Mouse (Mus musculus): ENCODE results near the gene Gm21834.
A peak's percentile ranks its signal among the peaks of the same experiment; 100 is the strongest.

The Gm21834 gene

GRCm38 (mm10) chr17:57742119-57742518 is at the start of gene Gm21834:
Gm21834 (minus strand) TSS chr17:57742219.
- DNase-seq (ENCODE audit: low spot score in 2 of 2): no peak

DNA sequence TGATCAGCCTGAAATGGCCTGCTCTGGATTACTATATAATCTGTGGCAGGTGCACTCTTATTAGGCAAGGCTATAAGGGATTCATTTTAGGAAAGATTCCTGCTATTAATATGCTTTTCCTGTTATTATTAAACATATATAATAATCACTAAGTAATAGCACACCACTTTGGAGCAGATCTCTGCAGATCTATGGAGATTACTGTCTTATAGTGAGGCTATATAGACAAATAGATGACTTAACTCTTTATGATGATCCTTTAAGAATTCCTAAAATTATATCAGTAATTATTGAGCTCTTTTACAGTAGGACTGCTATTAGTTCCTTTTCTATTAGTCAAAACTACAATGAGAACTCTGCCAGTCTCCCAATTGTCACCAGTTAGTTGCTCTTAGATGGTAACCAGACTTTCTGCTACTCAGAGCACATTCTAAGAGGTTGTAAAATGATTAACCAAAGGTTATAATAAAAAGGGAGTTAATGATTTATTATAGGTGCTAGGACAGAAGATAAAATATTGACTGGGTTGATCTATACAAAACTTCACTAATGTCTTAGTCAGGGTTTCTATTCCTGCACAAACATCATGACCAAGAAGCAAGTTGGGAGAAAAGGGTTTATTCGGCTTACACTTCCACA is 46.3 kb upstream of the Gm21834 start:
- no peak for DNase-seq (ENCODE audit: low spot score in 2 of 2)

DNA sequence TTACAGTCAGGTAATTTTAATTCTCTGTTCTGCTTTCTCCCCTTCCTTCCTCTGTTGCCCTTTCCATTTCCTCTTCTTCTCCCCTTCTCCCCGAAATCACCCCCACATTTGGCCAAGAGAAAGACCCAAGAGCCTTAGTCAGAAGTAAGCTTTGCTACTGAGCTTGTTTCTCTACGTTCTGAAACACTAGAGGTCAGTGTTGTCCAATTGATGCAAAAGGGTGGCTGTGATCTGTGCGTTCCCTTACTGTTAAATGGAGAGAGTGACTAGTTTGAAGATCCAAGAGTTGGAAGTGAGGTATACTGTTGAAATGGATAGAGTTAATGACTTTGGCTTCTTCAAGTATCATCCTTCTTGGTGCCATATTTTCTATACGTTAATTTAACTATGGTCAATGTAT is 28.9 kb upstream of the Gm21834 start:
- DNase-seq (ENCODE audit: low spot score in 2 of 2): no peak

- DNase-seq (ENCODE audit: low spot score in 2 of 2): peak in 1 of 2 experiments; percentile 1
Observed at GRCm38 (mm10) chr17:57768622-57769610, 26.9 kb upstream of the Gm21834 start, which contains the start of gene Cntnap5c. Cntnap5c (plus strand) TSS chr17:57769570.

GRCm38 (mm10) chr17:57767306-57767705 is 25.3 kb upstream of the Gm21834 start:
- no peak for DNase-seq (ENCODE audit: low spot score in 2 of 2)

GRCm38 (mm10) chr17:57758033-57758432 is 16.0 kb upstream of the Gm21834 start:
- no peak for DNase-seq (ENCODE audit: low spot score in 2 of 2)

DNA sequence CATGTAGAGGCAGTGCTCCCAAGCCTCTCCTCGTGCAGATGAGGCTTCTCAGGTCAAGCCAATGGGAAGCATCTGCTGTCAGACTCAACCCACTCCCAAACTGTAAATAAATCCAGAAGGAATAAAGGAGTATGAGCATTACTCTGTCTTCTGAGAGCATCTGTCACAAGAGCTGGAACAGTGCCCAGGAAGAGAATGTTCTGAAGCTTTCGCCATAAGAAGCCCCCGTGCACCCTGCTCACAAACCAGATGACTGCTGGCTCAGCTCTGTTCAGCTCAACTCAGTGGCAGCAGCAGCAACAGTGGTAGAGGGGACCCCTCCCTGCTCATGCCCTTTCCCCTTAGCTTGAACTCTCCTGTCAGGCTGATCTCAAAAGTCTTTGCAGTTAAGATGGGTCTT is 47.2 kb downstream of the Gm21834 start:
- DNase-seq (ENCODE audit: low spot score in 2 of 2): no peak

Measured in urinary bladder, adult 18-20 months (tissue).